Mouse (Mus musculus): ENCODE measurements around the gene Zfp579. TPM values are rescaled to one million over a fixed set of nuclear protein-coding genes. Genes with fewer than 3 reads are reported as not detected.

Zfp579 gene
- polyA plus RNA-seq (2014; fragmentation: Illumina TruSeq; extraction: RNeasy Lipid Tissue Mini Kit (QIAGEN cat#74804)): 16.0 TPM

DNA sequence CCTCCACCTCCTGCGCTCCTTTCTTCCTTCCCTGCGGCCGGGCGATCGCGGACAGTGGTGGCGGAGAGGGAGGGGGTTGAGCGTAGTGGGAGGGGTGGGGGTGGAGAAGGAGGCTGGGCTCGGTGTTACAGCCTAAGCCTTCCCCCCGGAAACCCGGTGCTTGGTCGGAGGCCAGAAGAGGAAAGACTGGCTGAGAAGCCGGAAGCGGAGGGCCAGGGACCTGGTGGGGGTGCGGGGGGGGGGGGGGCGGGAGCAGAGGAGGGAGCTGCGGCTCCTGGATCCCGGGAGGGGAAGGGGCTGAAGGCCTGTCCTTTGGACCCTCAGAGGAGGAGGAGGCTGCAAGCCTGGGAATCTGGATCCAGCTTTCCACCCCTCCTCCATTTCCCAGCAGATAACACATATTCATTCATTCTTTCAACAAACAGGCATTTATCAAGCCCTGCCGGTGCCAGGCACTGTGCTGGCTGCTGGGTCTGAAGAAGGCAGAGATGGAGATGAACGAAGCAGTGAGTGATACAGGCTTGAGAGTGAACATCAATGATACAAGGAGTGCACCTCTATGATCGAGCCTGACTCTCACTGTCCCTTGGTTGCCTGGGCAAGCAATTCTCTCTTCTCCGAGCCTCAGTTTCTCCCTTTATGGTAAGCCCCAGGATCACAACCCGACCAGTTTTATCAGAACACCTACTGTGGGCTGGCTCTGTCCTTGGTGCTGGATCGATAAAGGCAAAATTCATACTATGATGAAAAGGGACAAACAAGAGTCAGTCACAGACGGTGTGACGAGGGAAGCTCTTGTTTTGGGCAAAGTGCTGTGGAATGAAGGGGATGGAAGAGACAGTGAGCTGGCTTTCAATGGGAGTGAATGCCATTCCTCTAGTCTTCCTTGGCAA is at the start of gene Zfp579:
TSS of gene Zfp579 (minus strand) at position 156 of the 893 bp plus-strand sequence.

DNA sequence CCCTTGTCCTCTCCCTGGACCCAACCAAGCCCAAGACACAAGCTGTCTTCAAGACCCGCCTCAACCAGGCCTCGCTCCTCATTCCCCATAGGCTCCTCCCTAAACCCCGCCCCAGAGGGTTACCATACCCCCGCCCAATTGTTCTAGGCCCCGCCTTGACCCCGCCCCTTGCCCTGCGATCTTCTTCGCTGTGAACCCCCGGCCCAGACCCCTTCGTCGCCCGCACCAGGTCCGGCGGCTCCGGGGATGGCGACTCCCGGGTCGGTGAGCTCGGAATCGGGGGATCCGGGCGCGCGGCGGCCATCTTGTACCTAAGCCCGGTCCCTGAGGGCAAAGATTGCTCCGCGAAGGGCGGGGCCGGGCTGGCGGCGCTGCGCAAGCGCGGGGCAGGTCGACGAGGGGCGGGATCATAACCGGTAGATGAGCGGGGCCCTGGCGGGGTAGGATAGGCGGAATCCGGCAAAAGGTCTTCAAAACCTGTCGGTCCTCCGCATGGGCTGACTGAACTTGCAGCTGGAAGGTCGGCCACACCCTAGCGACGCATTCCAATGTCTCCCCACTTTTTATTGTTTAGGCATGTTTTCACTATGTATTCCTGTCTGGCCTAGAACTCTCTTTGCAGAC is 42.3 kb upstream of the Zfp579 start, which contains the start of gene Zfp784:
TSS of gene Zfp784 (minus strand) at position 338 of the 624 bp plus-strand sequence.

DNA sequence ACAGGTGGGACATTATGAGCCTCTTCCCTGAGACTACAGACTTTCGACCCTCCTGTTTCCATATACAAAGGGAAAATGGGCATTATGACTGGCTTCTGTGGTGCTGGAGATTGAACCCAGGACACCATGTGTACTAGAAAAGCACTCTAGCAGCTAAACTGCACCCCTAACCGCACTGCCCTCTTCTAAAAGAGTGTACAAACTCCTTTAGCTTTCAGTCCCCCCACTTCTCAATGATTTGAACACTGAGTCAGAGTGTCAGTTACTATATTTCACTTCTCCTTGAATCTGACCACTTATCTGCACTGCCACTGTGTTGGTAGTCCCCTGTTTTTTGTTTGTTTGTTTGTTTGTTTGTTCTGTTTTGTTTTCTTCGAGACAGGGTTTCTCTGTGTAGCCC is 37.9 kb upstream of the Zfp579 start, which contains the start of gene 4632433K11Rik:
TSS of gene 4632433K11Rik (plus strand) at position 301 of the 400 bp plus-strand sequence.

DNA sequence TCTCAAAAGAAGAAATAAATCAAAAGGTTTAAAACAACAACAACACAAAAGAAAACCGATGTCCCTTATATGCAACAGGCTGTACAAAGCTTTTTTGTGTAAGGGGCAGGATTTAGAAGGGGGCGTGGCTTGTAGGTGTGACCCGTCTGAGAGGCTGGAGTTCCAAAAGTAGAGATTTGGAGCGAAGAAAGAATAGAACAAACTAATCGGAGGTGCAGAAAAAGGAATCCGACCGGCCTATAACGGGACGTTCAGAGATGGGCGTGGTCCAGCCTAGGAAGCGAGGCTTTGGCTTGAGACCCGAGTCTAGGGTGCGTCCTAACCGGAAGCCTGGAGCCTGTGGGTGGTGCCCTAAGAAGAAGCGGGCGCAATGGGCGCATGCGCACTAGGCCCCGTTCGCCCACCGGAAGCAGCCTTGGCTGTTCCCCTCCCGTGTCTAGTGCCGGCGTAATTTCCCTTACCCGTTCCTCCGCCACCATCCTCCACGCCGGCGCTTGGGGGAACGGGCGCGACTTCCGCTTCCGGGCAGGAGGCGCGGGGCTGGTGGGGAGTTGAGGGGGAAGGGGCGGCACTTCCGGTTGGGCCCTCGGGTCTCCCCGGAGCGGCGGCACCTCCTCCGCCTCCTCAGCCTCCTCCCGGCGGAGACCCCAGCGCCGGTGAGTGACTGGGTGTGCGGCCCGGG is 24.2 kb upstream of the Zfp579 start, which contains the start of the genes Zfp865 and Ccdc106:
TSS of gene Zfp865 (plus strand) at position 377 of the 682 bp plus-strand sequence.
TSS of gene Ccdc106 (plus strand) at position 554 of the 682 bp plus-strand sequence.

DNA sequence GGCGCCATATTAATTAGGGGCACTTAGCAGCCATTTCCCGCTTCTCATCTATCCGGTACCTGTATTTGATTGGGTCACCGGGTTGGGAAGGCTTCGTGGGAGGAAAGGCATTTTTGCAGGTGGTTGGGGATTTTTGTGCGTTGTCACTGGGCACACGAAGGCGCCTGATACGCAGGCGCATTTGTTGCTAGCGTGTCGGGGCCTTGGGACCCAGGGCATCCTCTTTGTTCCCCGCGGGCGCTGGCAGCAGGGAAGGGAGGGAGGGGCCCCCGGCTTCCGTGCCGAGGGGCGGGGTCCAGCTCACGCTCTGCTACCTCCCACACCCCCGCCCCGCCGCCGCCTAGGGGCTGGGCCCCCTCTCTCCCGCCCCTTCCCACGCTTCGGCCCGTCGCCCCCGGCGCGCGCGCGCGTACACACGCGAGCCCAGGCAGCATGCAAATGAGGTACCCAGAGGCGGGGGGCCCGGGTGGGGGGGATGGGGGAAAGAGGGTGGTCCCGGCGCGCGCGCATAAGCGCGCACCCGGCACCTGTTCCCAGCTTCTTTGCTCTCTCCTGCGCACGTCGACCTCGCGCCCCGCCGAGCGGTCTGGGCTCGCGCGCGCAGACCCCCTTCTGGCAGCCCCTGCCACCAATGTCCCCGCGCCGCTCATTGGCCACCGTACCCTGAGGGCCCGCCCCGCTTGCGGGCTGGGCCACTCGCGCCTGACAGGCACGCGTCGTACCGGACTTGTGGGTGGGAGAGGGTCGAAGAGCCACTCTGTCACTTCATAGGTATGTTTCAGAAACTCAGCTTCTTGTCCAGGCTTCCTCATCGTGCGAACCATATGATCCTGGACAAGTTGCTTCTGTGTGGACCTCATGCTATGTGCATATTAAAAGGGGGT is 19.4 kb upstream of the Zfp579 start, which contains the start of gene Gm44973:
TSS of gene Gm44973 (plus strand) at position 379 of the 884 bp plus-strand sequence.

DNA sequence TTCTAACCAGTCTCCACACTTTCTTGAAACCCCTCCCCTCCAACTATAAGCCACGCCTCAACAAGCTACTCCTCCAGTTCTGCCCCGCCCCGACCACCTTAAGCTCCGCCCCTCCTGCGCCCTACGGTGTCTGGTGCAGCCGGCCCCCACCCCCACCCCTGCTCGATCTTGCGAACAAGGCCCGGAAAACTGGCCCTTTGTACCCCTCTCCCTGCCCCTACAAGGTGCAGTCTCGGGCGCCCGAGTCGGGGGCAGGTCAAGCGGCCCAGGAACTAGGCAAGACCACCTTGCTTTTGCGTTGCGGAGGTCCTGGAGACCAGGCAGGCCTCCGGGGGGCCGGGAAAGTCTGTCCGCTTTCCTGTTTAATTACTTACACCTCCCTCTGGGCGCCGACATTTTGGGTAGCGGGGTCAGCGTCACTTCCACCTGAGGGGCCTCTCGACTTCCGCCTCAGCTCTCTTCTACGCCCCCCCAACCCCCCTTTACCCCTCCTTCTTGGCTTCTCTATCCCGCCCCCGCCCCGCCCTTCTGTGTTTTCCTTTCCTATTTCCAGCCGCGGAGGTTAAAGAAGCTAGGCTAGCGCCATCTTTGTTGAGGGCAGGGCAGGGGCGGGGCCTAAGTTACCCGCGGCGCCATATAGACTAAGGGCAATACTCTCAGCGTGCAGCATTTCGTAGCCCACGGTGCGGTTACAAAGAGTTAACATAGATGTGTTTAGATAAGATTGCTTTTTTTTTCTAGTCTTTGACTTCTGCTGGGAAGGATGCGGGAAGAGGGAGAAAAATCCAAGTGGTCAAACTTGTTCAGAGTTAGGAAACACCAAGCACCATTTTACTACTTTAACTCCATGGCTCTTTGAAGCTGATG is 18.5 kb upstream of the Zfp579 start, which contains the start of the genes Zfp524 and Fiz1:
TSS of gene Zfp524 (plus strand) at position 165 of the 867 bp plus-strand sequence.
TSS of gene Fiz1 (minus strand) at position 447 of the 867 bp plus-strand sequence.

DNA sequence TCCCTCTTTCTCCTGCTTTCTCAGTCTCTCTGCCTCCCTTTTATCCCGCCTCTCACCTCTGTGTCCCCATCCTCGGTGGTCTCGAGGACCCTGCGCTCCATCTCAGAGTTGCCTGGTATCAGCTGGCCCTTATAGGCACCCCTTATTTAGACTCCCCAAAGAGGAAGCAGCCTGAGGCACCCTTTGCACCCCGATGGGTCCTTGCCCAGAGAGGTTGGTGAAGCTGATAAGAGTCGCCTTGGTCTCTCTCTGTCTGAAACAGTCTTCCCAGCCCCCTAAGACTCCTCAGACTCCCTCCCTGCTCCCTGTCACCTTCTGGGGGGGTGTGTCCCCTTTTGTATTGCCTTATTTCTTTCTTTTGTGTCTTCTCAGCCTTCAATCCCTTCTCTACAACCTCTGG is 24.9 kb downstream of the Zfp579 start, which contains the start of gene Sbk3:
TSS of gene Sbk3 (minus strand) at position 101 of the 400 bp plus-strand sequence.

DNA sequence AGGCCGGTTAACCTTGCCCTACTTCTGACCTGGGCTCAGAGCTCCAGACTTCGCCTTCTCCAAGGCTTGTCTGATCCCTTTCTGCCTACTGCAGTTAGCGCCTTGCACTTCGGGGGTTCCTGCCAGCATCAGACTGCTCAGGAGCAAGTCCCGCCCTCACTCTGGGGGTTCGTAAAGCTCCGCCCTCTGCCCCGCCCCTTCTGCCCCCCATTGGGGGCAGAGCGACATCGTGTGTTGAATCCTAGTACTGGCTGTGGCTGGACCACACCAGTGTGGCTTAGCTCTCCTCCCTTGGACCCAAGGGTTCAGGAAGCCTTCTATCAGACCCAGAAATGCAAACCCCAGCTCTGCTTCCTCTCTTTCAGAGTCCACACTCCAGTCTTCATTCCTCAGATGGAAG is 31.7 kb downstream of the Zfp579 start, which contains the start of gene Sbk2:
TSS of gene Sbk2 (minus strand) at position 135 of the 400 bp plus-strand sequence.

Other genes with a start within 250 kb of the Zfp579 start
- gene Cox6b2, start 243.1 kb downstream of the Zfp579 start, polyA plus RNA-seq (2014; fragmentation: Illumina TruSeq; extraction: RNeasy Lipid Tissue Mini Kit (QIAGEN cat#74804)): not detected
- gene Fam71e2, start 224.9 kb downstream of the Zfp579 start, polyA plus RNA-seq (2014; fragmentation: Illumina TruSeq; extraction: RNeasy Lipid Tissue Mini Kit (QIAGEN cat#74804)): not detected
- gene Il11, start 213.3 kb downstream of the Zfp579 start, polyA plus RNA-seq (2014; fragmentation: Illumina TruSeq; extraction: RNeasy Lipid Tissue Mini Kit (QIAGEN cat#74804)): not detected
- gene Tmem190, start 213.2 kb downstream of the Zfp579 start, polyA plus RNA-seq (2014; fragmentation: Illumina TruSeq; extraction: RNeasy Lipid Tissue Mini Kit (QIAGEN cat#74804)): not detected
- 0.46 TPM for gene Tmem238, start 206.5 kb downstream of the Zfp579 start, polyA plus RNA-seq (2014; fragmentation: Illumina TruSeq; extraction: RNeasy Lipid Tissue Mini Kit (QIAGEN cat#74804))
- gene Rpl28, start 203.3 kb downstream of the Zfp579 start, polyA plus RNA-seq (2014; fragmentation: Illumina TruSeq; extraction: RNeasy Lipid Tissue Mini Kit (QIAGEN cat#74804)): 14.1 TPM
- gene Ube2s, start 183.6 kb downstream of the Zfp579 start, polyA plus RNA-seq (2014; fragmentation: Illumina TruSeq; extraction: RNeasy Lipid Tissue Mini Kit (QIAGEN cat#74804)): 2.0 TPM
- 0.57 TPM for gene Shisa7, start 151.5 kb downstream of the Zfp579 start, polyA plus RNA-seq (2014; fragmentation: Illumina TruSeq; extraction: RNeasy Lipid Tissue Mini Kit (QIAGEN cat#74804))
- gene Isoc2b, start 125.9 kb downstream of the Zfp579 start, polyA plus RNA-seq (2014; fragmentation: Illumina TruSeq; extraction: RNeasy Lipid Tissue Mini Kit (QIAGEN cat#74804)): 1.9 TPM
- gene Isoc2a, start 119.0 kb downstream of the Zfp579 start, polyA plus RNA-seq (2014; fragmentation: Illumina TruSeq; extraction: RNeasy Lipid Tissue Mini Kit (QIAGEN cat#74804)): 1.7 TPM
- gene Gm36210, start 89.6 kb downstream of the Zfp579 start, polyA plus RNA-seq (2014; fragmentation: Illumina TruSeq; extraction: RNeasy Lipid Tissue Mini Kit (QIAGEN cat#74804)): not detected
- gene Zfp628, start 80.9 kb downstream of the Zfp579 start, polyA plus RNA-seq (2014; fragmentation: Illumina TruSeq; extraction: RNeasy Lipid Tissue Mini Kit (QIAGEN cat#74804)): not detected
- gene Nat14, start 74.1 kb downstream of the Zfp579 start, polyA plus RNA-seq (2014; fragmentation: Illumina TruSeq; extraction: RNeasy Lipid Tissue Mini Kit (QIAGEN cat#74804)): 0.57 TPM
- 0.14 TPM for gene Ssc5d, start 70.4 kb downstream of the Zfp579 start, polyA plus RNA-seq (2014; fragmentation: Illumina TruSeq; extraction: RNeasy Lipid Tissue Mini Kit (QIAGEN cat#74804))
- 0.40 TPM for gene Sbk2, start 31.8 kb downstream of the Zfp579 start, polyA plus RNA-seq (2014; fragmentation: Illumina TruSeq; extraction: RNeasy Lipid Tissue Mini Kit (QIAGEN cat#74804))
- gene Sbk3, start 25.0 kb downstream of the Zfp579 start, polyA plus RNA-seq (2014; fragmentation: Illumina TruSeq; extraction: RNeasy Lipid Tissue Mini Kit (QIAGEN cat#74804)): 0.51 TPM
- gene Zfp524, start 18.3 kb upstream of the Zfp579 start, polyA plus RNA-seq (2014; fragmentation: Illumina TruSeq; extraction: RNeasy Lipid Tissue Mini Kit (QIAGEN cat#74804)): not detected
- gene Fiz1, start 18.5 kb upstream of the Zfp579 start, polyA plus RNA-seq (2014; fragmentation: Illumina TruSeq; extraction: RNeasy Lipid Tissue Mini Kit (QIAGEN cat#74804)): 22.1 TPM
- gene Gm44973, start 19.3 kb upstream of the Zfp579 start, polyA plus RNA-seq (2014; fragmentation: Illumina TruSeq; extraction: RNeasy Lipid Tissue Mini Kit (QIAGEN cat#74804)): not detected
- 5.3 TPM for gene Zfp865, start 24.2 kb upstream of the Zfp579 start, polyA plus RNA-seq (2014; fragmentation: Illumina TruSeq; extraction: RNeasy Lipid Tissue Mini Kit (QIAGEN cat#74804))
- gene Ccdc106, start 24.4 kb upstream of the Zfp579 start, polyA plus RNA-seq (2014; fragmentation: Illumina TruSeq; extraction: RNeasy Lipid Tissue Mini Kit (QIAGEN cat#74804)): not detected
- 3.3 TPM for gene 4632433K11Rik, start 38.0 kb upstream of the Zfp579 start, polyA plus RNA-seq (2014; fragmentation: Illumina TruSeq; extraction: RNeasy Lipid Tissue Mini Kit (QIAGEN cat#74804))
- gene Zfp784, start 42.3 kb upstream of the Zfp579 start, polyA plus RNA-seq (2014; fragmentation: Illumina TruSeq; extraction: RNeasy Lipid Tissue Mini Kit (QIAGEN cat#74804)): 4.2 TPM
- gene Zfp580, start 55.4 kb upstream of the Zfp579 start, polyA plus RNA-seq (2014; fragmentation: Illumina TruSeq; extraction: RNeasy Lipid Tissue Mini Kit (QIAGEN cat#74804)): 2.1 TPM
- gene U2af2, start 66.0 kb upstream of the Zfp579 start, polyA plus RNA-seq (2014; fragmentation: Illumina TruSeq; extraction: RNeasy Lipid Tissue Mini Kit (QIAGEN cat#74804)): 9.1 TPM
- gene Epn1, start 84.1 kb upstream of the Zfp579 start, polyA plus RNA-seq (2014; fragmentation: Illumina TruSeq; extraction: RNeasy Lipid Tissue Mini Kit (QIAGEN cat#74804)): 1.4 TPM
- 45.2 TPM for gene Rfpl4, start 120.8 kb upstream of the Zfp579 start, polyA plus RNA-seq (2014; fragmentation: Illumina TruSeq; extraction: RNeasy Lipid Tissue Mini Kit (QIAGEN cat#74804))
- not detected for gene Rasl2-9, start 129.8 kb upstream of the Zfp579 start, polyA plus RNA-seq (2014; fragmentation: Illumina TruSeq; extraction: RNeasy Lipid Tissue Mini Kit (QIAGEN cat#74804))
- gene Vmn1r55, start 153.5 kb upstream of the Zfp579 start, polyA plus RNA-seq (2014; fragmentation: Illumina TruSeq; extraction: RNeasy Lipid Tissue Mini Kit (QIAGEN cat#74804)): not detected
- gene Vmn1r56, start 200.6 kb upstream of the Zfp579 start, polyA plus RNA-seq (2014; fragmentation: Illumina TruSeq; extraction: RNeasy Lipid Tissue Mini Kit (QIAGEN cat#74804)): not detected
- gene Vmn1r57, start 222.3 kb upstream of the Zfp579 start, polyA plus RNA-seq (2014; fragmentation: Illumina TruSeq; extraction: RNeasy Lipid Tissue Mini Kit (QIAGEN cat#74804)): not detected

Measured in ovary, adult 10 weeks (tissue).